Mouse (Mus musculus): ENCODE measurements around the gene Pgm3. TPM values are rescaled to one million over a fixed set of nuclear protein-coding genes. Genes with fewer than 3 reads are reported as not detected.

The Pgm3 gene
- total RNA-seq, 2 experiments from 2014 or later: 4.2 to 5.0 TPM

DNA sequence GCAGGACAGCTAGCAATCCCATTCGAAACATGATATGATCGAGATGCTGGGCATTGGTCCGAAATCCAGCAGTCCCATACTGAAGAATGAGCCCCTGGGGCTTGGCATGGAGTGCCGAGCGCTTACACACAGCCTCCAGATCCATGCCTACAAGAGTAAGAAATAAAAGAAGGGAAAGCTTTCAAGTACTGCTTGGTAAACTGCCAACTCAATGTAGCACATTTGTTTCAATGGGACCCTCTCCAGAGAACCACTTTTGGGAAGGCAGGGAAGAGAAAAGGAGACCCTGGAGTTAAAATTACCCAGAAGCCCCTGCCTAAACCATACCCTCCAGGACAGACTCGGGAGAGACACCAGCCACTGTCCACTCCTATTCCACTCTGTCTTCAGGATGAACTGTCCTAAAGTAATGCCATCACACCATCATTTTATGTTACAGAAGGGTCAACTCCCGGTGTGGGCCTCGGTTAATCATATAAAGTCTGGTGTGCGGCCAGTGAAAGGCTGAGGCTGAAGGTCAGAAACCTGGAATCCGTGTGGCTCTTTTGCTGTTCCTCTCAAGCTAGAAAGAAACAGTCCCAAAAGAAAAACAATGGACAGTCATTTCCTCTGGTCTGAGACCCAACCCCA is 1.3 kb downstream of the Pgm3 start:
- DNase-seq: no peak

DNA sequence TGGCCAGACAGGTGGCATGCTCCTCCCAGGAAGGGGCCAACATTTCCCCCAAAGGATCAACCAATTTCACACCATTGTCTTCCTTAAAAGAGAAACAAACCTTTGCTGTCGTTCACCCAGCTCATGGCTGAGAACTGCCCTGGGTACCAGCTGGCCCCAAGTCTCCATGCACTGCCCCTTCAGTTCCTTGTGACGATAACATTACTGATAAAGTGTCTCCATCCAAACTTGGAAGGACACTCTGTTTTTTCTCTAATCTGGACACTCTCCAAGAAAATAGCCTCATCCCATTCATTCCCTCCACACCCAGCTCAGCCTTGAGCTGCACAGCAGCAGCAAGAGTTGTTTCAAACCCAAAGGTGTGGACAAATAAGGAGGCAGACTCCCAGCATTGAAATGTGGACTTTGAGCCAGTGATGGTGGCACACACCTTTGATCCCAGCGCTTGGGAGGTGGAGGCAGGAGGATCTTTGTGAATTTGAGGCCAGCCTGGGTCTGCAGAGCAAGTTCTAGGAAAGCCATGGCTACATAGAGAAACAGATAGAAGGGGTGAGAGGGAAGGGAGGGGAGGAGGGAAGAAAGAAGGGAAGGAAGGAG is 2.2 kb downstream of the Pgm3 start:
- DNase-seq: no peak

DNA sequence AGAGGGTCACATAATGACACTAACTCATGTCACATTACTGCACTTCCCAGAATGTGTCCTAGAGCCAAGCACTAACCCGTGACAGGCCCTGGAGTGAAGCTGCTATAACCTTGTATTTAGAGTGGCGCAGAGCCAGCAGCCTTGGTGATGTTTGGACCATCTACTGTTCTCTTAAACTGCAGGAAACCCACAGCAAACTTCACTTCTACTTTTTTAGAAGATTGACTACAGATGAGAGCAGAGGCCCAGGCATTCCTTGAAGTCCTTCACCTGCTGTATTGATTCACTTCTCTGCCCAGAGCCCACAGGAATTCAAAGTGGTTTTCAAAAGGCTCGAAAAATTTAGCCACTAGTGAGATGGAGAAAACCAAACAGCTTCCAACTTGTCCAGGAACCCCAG is 11.1 kb downstream of the Pgm3 start:
- no peak for DNase-seq

DNA sequence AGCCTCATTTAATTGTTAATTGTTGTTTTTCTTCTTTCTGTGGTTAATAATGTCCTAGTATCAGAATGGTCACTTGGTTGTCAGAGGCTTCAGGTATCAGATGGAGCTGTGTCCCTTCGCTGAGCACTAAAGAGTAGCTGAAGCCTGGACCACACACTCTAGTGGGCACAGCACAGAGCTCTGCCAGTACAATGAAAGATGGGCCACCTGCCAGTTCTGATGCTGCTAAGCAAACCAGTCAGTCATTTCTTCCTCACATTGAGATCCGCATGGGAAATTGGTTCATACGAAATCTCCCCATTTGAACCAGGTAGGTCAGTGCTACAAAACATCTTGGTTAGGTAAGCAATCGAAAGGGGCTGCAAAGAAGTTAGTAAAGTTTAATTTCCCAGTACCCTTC is 17.0 kb downstream of the Pgm3 start:
- DNase-seq: no peak

DNA sequence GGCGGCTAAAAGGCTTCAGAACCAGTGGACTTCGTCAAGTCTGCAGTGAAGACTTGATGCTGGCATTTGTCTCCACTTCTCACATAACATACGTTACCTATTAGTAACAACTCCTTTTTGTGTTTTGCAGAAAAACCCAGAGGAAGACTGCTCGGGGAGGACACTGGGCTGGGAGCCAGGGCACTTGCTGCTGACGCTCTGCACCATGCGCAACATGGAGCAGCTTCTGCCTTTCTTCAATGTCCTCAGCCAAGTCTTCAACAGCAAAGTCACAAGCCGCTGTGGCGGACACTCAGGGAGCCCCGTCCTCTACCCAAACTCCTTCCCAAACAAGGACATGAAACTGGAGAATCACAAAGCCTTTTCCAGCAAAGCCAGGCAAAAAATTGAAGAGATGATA is 17.8 kb downstream of the Pgm3 start:
- no peak for DNase-seq

DNA sequence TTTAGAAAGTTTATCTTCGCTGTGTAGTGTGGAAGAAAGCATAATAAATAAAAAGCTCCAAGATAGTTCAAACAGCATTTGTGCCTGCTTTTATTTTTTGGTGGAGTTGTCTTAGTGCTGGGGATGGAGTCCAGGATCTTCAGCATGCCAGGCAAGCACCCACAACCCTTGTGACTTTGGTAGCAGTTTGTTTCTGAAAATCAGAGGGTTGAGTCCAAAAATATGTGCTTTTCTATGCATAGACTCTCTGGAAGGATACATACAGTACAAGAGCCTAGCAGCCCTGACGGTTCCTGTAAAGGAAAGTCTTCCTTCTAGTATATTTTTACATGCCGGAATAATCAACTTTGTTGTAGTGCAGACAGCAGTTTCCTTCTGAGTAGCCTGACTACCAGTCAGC is 20.9 kb downstream of the Pgm3 start:
- DNase-seq: no peak

DNA sequence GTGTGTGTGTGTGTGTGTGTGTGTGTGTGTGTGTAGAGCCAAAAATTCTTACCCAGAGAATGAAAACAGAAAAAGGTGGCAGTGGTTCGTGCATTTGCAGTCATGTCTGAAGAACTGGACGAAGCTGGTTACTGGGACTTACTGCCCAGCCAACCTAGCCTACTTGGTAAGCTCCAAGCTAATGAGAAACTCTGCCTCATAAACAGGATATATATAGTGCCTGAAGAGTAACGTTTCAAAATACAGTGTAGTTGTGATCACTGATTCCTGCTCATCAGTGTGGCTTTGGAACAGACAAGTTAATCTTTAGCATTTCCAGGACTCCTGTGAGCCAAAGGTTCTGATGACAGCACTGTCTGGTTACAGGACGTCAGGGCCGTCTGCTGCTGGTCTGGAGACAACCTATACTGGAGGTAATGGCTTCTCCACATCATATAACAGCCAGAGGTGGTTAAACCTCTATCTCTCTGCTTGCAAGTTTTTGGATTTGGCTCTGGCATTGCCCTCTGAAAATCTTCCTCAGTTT is 21.9 kb downstream of the Pgm3 start:
- no peak for DNase-seq

DNA sequence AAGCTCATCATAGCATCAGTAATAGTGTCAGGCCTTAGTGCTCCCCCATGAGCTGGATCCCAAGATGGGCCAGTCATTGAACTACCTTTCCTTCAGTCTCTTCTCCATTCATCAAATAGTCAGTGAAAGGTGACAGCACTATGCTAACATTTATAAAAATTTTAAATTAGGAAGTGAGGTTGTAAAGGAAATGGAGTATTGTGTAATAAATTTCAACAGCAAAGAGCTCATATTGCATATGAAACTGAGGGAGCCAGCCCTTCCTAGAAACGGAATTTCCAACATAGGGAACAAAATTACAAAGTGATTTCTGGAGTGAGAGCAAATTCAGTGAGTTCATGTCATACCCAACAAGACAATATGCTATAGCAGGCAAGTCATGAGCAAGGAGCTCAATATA is 27.1 kb downstream of the Pgm3 start:
- no peak for DNase-seq

DNA sequence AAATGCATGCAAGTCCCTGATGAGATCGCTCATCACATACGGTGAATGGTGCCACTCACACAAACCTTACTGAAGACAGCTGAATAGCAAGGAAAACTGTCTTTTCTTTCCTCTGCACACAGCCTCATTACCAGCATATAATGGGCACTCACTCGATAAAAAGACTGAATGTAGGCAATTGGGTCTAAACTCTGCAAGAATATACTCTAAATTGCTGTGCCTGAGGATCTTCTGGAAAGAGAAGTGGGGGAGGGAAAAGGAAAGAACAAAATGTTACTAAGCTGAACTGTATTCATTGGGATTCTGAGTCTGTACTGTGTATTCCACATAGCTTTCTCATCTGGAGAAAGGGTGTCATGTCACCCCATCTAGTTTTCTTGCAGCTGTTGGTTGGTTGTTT is 28.2 kb downstream of the Pgm3 start:
- DNase-seq: no peak

DNA sequence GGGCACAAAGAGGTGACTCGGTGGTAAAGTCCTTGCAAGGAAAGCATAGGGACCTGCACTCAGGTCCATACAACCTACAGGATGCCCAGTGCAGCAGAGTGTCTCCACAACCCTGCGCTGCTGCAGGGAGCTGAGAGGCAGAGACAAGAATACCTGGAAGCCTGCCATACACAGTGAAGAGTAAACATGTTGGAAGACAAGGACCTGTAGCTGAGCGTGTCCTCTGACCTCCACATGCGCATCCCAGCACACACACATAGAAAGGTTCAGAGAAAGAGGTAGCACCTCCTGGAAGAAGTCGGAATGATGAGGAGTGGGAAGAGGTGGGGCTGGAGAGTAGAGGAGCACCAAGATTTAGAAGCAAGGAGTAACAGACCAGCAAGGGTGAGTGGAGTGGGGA is 37.6 kb downstream of the Pgm3 start:
- no peak for DNase-seq

DNA sequence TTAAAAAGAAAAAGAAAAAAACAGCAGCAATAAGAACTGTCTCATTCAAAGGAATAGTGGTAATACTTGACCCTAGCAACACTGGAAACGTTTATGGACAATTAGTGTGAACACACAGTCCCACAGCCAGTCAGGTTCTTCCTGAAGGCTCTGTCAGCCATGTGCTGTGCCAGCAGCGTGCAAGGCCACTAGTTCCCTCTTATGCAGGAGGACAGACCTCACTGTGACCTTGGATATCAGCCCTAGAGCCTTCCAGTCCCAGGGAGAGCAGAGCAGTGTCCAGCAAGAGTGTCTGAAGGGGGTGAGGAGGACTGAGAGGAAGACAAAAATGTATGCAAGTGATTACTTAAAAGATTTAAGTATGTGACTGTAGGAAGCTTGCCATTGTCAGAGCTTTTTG is 46.0 kb downstream of the Pgm3 start:
- DNase-seq: no peak

DNA sequence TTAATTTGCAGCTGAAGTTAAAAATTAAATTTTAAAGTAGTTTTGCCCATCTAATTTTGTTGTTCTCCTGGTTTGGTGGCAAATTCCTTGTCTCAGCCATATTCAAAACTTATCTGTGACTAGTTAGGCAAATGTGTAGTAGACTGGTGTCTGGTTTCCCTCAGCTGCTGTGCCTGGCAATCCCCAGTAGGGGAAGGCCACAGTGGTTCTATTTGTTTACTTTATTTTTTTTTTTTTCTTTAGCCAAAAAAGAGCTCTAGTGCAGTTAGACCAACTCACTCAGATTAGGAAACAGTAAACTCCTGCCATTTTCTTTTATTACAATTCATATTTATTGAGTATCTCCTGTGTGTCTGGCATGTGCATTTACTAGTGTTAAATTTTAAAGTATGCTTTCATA is 49.3 kb downstream of the Pgm3 start:
- no peak for DNase-seq

DNA sequence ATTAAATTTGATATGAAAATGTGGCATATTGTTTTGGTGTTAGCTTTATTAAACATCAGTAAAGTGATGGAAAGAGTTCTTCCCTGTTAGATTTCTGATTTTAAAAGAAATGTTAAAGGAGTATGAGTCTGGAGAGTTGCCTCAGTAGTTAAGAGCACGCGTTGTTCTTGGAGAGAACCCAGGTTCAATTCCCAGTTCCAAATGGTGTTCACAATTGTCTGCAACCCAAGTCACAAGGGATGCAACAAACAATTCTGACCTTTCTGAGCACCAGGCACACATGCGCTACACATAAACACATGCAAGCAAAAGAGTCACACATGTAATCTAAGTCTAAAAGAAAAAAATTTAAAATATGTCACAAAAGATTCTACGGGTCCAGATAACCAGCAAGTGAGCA is 56.8 kb downstream of the Pgm3 start:
- DNase-seq: no peak

DNA sequence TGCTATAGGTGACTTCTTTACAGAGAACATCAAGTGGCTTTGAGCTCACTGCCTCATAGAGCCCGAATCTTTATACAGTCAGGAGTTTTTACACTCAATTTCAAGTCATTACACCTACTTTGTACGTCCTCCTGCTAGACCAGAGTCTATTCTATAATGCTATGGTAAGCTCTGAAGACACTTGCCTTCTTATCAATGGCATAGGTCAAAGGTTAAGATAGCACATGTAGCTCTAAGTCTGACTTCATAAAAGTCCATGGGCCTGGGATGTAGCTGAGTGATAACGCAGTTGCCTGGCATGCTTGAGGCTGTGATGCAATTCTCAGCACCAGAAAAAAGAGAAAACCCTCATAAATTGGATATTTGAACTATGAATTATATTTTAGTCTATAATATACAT is 57.3 kb downstream of the Pgm3 start:
- no peak for DNase-seq

DNA sequence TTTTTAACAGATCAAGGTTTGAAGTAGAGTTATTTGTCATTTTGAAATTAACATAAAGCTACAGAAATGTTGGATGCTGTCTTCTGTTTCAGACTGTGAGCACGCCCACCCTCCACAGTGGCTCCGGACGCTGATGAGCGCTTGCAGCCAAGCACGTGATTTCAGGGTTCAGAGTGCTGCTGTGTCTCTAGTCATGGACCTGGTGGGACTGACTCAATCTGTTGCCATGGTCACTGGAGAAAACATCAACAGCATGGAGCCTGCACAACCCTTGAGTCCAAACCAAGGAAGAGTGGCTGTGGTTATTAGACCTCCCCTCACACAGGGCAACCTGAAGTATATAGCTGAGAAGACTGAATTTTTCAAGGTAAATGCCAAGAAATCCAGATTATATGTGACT is 57.9 kb downstream of the Pgm3 start:
- no peak for DNase-seq

DNA sequence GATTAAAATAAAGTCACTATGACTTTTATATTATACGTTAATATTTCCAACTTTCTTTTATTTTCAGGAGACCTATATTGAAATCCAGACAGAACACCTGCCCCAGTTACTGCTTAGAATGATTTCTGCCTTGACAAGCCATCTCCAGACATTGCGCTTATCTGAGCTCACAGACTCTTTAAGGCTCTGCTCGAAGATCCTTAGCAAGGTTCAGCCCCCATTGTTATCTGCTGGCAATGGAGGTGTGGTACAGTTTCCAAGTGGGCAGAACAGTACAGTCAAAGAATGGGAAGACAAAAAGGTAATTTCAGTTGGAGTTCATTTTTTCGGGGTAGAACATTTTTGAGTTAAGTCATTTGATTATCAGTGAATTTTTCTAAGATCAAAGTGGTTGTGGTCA is 64.2 kb downstream of the Pgm3 start:
- no peak for DNase-seq

Other genes starting within 250 kb of the Pgm3 start
- 1 to 10 TPM; 2.9 to 4.1 TPM for gene Ube2cbp, start 106.9 kb downstream of the Pgm3 start, total RNA-seq (2021)
- gene Dop1a, start 104.7 kb downstream of the Pgm3 start, total RNA-seq (2021): 1 to 10 TPM; 9.0 to 9.7 TPM
- under 1 TPM; 0.26 to 0.27 TPM for gene Rwdd2a, start 149 bp upstream of the Pgm3 start, total RNA-seq (2021)
- 100 to 1,000 TPM; 122 to 129 TPM for gene Me1, start 124.1 kb upstream of the Pgm3 start, total RNA-seq (2021)
- under 1 TPM in 1 of 2 experiments, not detected in 1; 0.28 TPM for gene Prss35, start 171.8 kb upstream of the Pgm3 start, total RNA-seq (2021)

All from gastrocnemius, postnatal 25 days (tissue).